Mouse (Mus musculus) adrenal gland, adult 2 months (tissue): ENCODE results near the gene Senp5. TPM values are rescaled to one million over a fixed set of nuclear protein-coding genes. Genes with fewer than 3 reads are reported as not detected.

Source experiments
- DNase-seq: peaks from one replicate; pipeline ENCODE4 v3.0.0; 2021
- polyA plus RNA-seq: library from polyadenylated mRNA; depleted of rRNA; stranded (reverse); fragments of >200 nt; gene quantifications from 2 replicates; pipeline ENCODE4 v1.2.3, GENCODE M21; 2012
- total RNA-seq, 2 experiments: library from RNA; stranded (reverse); gene quantifications; 2 replicates each; pipeline ENCODE4 v1.2.3; 2021

The Senp5 gene
- total and polyA plus RNA-seq, 3 experiments: 1.7 to 26.3 (median 19.1) TPM

- DNase-seq: no peak
Measured at GRCm38 (mm10) chr16:31940586-31940985, 62.5 kb downstream of the Senp5 start.

- no peak for DNase-seq
Measured at GRCm38 (mm10) chr16:31938856-31939255, 64.2 kb downstream of the Senp5 start.

GRCm38 (mm10) chr16:31936568-31936967 is 66.5 kb downstream of the Senp5 start:
- DNase-seq: no peak

- no peak for DNase-seq
Measured at GRCm38 (mm10) chr16:31935091-31935979, 67.8 kb downstream of the Senp5 start.

GRCm38 (mm10) chr16:31934550-31935010 is 68.5 kb downstream of the Senp5 start:
- DNase-seq: no peak

DNA sequence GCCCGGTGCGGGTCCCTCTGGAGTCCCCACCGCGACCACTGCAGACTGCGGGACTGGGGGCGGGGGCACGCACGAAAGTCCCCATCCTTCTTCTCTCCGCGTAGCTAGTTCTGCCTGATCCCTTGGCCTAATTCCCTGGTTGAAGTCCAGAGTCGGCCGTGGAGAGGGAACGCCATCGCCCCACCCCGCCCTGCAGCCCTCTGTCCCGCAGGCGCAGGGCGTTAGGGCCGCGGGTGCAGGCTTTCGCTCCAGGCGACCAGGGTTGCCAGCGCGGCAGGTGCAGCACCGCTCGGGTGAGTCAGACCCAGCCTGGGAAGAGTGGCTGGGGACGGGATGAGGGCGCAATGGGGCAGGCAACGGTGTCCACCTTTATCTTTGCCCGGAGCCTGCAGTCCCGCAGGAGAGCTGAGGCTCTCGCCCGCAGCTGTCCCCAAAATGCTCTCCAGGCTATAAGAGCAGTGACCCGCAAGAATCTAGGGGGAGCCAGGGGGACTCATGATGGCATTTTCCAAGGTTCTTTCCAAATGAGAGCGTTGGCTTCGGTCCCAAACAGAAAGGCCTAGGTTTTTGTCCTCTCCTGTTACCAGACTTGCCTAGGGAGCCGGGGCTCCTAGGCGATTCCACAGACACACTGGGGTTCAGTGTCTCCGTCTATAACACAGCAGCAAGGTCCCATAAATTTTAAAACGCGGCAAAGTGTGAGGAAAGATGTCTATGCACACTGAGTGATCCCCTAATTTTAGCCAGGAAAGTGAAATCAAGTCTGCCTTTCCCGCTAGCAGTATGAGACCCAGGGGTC is 69.1 kb downstream of the Senp5 start, which contains the start of gene Pigz:
Gene Pigz, plus strand, starts transcription at position 101 of the 799 bp plus-strand sequence.
- DNase-seq: peak; percentile 63

- DNase-seq: peak; percentile 89
Measured at GRCm38 (mm10) chr16:31932840-31933697, 70.0 kb downstream of the Senp5 start.

- DNase-seq: no peak
Measured at GRCm38 (mm10) chr16:31932255-31932654, 70.8 kb downstream of the Senp5 start.

DNA sequence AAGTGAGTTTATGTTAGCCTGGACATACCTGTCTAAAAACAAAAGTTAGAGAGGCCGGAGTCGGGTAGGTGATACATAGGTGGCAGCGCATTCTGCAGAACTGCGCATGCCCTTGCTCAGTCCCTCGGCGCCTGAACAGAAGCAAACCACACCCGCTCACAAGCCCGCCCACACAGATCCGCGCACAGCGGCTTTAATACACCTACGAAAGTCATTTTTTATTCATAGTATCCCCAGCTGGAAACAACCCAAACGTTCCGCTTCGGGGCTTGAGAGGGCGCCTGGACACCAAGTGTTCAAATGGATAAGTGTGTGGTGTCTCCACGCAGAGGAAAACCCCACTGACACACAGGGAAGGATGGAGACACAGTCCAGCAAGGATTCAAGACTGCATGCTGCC is 71.8 kb downstream of the Senp5 start:
- no peak for DNase-seq

- DNase-seq: no peak
Measured at GRCm38 (mm10) chr16:31927412-31927811, 75.7 kb downstream of the Senp5 start.

DNA sequence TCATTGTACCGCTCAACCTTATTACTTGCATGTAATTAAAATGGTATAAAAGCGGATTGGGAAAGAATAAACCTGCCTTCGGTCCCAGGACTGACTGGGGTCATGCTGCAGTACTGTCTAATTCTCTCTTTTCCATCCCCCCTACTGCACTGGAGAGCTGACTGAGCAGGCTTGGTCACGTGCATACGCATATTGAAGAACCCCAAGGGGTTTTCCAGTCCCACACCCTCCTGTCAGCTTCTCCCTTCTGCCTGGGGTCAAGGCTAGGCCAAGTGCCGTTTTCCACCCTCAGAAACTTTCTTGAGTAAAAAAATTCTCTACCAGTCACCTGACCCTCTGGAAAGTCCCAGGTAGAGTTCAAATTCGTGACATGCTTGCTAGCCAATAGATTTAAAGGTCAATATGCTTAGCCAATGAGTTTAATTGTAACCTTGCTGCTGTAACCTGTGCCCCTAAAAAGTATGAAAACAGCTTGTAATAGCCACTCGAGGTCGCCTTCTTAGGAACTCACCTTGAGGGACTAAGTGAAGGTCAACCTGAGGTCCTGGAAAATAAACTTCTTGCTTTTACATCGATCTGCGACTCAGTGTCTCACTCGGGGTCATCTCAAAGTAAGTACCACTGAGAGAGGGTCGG is 76.4 kb downstream of the Senp5 start:
- no peak for DNase-seq

DNA sequence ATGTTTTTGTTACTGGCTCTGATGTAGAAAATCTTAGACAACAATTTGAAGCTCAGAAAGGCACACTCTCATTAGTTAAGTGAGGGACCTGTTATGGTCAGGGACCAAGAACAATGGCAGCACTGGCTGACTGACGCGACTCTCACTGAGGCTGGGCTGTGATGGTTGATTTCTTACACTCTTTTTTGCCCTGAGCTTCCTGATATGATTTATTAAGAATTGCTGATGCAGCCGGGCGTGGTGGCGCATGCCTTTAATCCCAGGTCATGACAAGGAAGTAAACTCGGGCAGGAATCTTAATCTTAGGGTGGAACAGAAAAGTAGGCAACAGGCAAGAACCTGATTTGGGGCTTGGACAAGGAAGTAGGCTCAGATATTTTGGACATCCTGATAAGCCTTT is 77.0 kb downstream of the Senp5 start:
- no peak for DNase-seq

DNA sequence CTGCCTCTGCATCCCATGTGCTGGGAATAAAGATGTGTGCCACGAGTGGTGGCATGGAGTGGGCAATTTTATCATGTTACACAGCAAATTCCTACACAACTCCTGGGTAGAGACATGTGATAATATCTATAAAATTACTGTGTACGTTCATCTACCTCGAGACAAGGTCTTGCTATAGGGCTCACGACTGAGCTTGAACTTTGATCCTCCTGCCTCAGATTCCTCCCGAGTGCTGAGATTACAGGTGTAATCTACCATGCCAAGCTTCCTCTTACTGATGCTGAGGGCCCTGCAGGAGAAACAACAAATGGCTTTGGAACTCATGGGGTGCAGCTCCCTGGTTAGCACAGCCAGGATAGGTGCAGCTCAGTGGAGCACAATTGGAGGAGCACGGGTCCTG is 78.7 kb downstream of the Senp5 start:
- no peak for DNase-seq

DNA sequence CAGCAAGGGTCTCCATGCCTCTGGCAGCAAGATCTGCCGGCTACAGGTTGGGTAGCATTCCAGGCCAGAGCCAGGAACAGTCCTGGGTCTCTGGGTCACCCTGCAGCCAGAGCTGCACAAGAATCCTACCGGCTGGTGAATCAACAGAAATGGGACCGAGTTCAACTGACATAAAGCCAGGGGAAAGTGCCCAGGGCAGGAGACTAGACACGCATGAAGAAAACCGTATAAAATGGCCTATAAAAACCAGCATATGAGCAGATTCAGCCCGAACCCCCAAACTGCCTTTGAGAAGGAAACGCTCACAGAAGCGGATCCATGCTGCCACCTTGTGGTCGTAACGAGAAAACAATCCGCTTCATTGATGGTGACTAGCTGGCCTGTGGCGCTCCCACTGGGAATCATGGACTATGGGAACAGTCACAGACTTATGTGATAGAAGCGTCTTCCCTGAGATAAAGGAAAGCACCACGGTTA is 84.8 kb downstream of the Senp5 start:
- peak; percentile 75 for DNase-seq

DNA sequence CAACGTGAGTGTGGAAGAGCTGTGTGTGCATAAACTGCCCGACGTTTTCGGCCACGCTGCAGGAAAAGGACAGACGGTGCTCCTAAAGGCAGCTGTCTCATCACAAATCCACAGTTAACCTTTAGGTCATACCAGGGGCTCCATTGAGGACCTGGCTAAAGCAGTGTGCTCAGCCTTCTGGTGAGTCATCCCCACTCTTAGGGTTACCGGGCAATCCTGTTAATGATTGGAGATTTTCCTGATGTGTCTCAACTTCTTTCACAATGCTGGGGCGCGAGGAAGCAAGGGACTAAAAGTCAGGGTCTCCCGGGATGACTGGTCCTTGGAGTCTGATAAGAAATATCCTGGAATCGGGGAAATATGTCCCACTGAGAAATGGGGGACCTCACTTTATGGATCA is 85.3 kb downstream of the Senp5 start:
- DNase-seq: peak; percentile 41

- no peak for DNase-seq
Measured at GRCm38 (mm10) chr16:31910281-31910847, 92.7 kb downstream of the Senp5 start.
